Mouse (Mus musculus): ENCODE measurements around the gene Matk. TPM values are rescaled to one million over a fixed set of nuclear protein-coding genes. Genes with fewer than 3 reads are reported as not detected.

Gene Matk
- polyA plus RNA-seq, 1 experiment = 1.2 TPM

GRCm38 (mm10) chr10:81292554-81293333 is 40.0 kb downstream of the Matk start, which contains the start of gene Pip5k1c:
TSS of gene Pip5k1c (plus strand) at chr10:81292963.
- Histone ChIP-seq H3K4me1 (ENCODE audit: control insufficient read depth, insufficient read depth, low read length) (peaks cover 5% of the 10 kb centered on the region; the same call in 1 of the 2 replicates), H3K4me3 (ENCODE audit: insufficient read depth, low read length) (peak within 1 kb of the TSS; percentile 62), H3K27ac (ENCODE audit: insufficient read depth, low read length) (no peak within 1 kb of the TSS)
- TF ChIP-seq CTCF (IDR thresholded peaks at IDR 0.05; ENCODE audit: borderline replicate concordance, insufficient read depth, low read length) = peak; percentile 89
- TF ChIP-seq POLR2A (IDR thresholded peaks at IDR 0.05; ENCODE audit: low read depth, low read length) = peak; percentile 84

DNA sequence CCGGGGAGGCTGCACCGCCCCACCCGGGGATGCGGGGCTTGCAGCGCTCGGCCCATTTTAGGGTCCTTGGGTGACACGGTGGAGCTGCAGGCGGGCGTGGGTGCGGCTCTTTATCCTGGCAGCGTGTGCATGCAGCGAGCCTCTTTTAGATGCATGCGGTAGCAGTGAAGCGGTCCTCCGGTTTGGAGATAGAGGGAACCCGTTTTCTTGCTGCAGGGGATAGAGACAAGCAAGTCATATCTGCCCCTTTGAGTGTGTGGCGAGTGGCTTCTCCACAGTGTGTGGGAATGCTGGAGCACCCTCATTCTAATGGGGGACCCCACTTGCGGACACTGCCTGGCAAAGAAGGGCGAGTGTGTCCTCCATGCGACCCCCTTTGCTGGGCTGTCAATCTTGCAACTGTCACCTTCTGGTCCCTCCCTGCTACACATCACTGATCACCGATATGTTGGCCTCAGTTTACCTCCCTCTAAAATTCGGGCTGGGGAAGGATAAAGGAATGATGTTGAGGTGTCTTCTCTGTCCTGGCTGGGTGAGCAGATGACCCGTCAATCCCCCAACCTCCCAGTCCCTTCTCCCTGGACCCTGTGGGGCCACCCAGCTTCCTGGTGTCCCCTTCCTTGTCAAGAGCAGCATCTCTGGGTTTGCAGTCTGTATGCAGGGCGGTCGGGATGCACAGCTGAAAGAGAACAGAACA is 40.7 kb downstream of the Matk start:
- Histone ChIP-seq H3K27ac (ENCODE audit: insufficient read depth, low read length) (no peak overlapping the region), H3K4me3 (ENCODE audit: insufficient read depth, low read length) (peak overlapping the region; percentile 62), H3K4me1 (ENCODE audit: control insufficient read depth, insufficient read depth, low read length) (peaks cover 5% of the 10 kb centered on the region; the same call in 1 of the 2 replicates)
- TF ChIP-seq POLR2A (IDR thresholded peaks at IDR 0.05; ENCODE audit: low read depth, low read length) (no peak), CTCF (IDR thresholded peaks at IDR 0.05; ENCODE audit: borderline replicate concordance, insufficient read depth, low read length) (no peak)

DNA sequence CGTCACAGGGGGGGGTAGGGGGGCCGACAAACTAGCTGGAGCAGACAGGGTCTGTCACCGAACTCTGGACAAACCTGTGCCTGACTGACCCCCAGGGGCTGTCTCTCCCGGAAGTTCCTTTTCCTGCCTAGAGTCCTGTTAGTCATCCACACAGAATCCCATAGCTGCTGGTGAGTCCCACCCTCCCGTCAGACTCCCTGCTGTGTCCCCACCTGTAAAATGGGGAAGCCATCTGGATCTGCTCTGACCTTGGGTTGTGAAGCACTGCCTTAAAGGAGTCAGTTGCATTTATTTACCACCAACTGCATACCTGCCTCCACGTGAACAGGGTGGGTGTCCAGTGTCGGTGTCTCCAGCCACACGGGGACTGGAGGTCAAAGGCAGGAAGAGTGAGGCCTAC is 41.7 kb downstream of the Matk start:
- no peak for TF ChIP-seq CTCF (IDR thresholded peaks at IDR 0.05; ENCODE audit: borderline replicate concordance, insufficient read depth, low read length)
- no peak for TF ChIP-seq POLR2A (IDR thresholded peaks at IDR 0.05; ENCODE audit: low read depth, low read length)
- Histone ChIP-seq H3K4me1 (ENCODE audit: control insufficient read depth, insufficient read depth, low read length) (peaks cover 5% of the 10 kb centered on the region; the same call in 1 of the 2 replicates), H3K27ac (ENCODE audit: insufficient read depth, low read length) (no peak overlapping the region), H3K4me3 (ENCODE audit: insufficient read depth, low read length) (peak overlapping the region; percentile 62)

DNA sequence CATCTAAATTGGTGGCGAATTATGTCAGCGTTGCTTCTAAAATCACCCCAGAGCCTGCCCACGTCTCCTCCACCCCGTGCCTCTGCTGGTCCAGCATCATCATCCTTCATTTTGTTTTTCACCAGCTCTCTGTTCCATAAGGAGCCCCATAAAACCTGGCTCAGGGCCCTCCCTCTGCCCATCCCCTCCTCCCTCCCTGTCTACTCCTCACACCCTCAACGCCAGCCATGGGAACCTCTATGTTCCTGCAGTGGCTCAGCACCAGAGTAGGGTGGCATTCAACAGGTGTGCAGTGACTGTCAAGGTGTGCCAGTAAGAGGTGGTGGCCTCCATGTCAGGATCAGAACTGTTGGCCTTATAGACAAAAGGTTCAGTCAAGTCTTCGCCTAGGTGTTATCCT is 42.5 kb downstream of the Matk start:
- Histone ChIP-seq H3K4me1 (ENCODE audit: control insufficient read depth, insufficient read depth, low read length) (peaks cover 5% of the 10 kb centered on the region; the same call in 1 of the 2 replicates), H3K4me3 (ENCODE audit: insufficient read depth, low read length) (no peak overlapping the region), H3K27ac (ENCODE audit: insufficient read depth, low read length) (no peak overlapping the region)

DNA sequence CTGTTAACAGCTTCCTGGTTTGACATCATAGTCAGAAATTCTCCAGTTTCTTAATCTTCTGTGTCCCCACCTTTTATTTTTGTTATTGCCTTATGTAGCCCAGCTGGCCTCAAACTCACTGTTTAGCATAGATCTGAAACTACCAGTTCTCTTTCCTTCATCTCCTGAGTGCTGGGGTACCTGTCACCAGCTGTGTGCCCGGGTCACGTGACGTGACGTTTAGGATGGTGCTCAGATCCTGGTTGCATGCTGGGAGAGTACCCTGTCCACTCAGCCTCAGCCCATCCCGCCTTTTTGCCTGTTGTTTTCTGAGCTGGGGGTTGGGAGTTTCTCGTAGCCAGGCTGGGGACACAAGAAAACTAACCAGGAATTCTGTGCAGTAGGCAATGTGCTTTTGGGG is 44.5 kb downstream of the Matk start:
- Histone ChIP-seq H3K4me1 (ENCODE audit: control insufficient read depth, insufficient read depth, low read length) (peaks cover 5% of the 10 kb centered on the region; the same call in 1 of the 2 replicates), H3K27ac (ENCODE audit: insufficient read depth, low read length) (no peak overlapping the region)

More for the DNA sequence above, 42.5 kb downstream of the Matk start:
- TF ChIP-seq POLR2A (IDR thresholded peaks at IDR 0.05; ENCODE audit: low read depth, low read length) (no peak), CTCF (IDR thresholded peaks at IDR 0.05; ENCODE audit: borderline replicate concordance, insufficient read depth, low read length) (no peak)

DNA sequence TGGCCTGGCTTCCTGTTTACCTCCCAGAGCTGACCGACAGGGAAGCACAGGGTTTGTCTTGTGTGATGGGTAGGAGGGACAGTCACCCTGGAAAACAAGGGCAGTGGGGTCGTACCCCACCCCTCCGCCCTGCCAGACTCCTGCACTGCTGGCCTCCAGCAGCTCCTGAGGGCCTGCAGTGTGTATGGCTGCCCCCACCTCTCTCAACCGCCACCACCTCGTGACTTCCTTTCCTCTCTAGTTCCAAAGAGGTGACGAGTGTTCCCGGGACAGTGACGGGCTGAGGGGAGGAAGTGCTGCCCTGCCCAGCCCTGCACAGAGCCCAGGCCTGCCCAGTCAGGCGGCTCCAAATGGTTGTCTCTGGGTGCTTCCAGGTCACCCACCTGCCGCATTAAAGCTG is 45.1 kb downstream of the Matk start:
- TF ChIP-seq POLR2A (IDR thresholded peaks at IDR 0.05; ENCODE audit: low read depth, low read length) (no peak), CTCF (IDR thresholded peaks at IDR 0.05; ENCODE audit: borderline replicate concordance, insufficient read depth, low read length) (no peak)
- Histone ChIP-seq H3K27ac (ENCODE audit: insufficient read depth, low read length) (no peak overlapping the region), H3K4me3 (ENCODE audit: insufficient read depth, low read length) (no peak overlapping the region), H3K4me1 (ENCODE audit: control insufficient read depth, insufficient read depth, low read length) (peaks cover 8% of the 10 kb centered on the region; the same call in 1 of the 2 replicates)

More for the DNA sequence above, 44.5 kb downstream of the Matk start:
- no peak overlapping the region for H3K4me3 ChIP-seq (ENCODE audit: insufficient read depth, low read length)
- TF ChIP-seq POLR2A (IDR thresholded peaks at IDR 0.05; ENCODE audit: low read depth, low read length) = no peak
- no peak for TF ChIP-seq CTCF (IDR thresholded peaks at IDR 0.05; ENCODE audit: borderline replicate concordance, insufficient read depth, low read length)

DNA sequence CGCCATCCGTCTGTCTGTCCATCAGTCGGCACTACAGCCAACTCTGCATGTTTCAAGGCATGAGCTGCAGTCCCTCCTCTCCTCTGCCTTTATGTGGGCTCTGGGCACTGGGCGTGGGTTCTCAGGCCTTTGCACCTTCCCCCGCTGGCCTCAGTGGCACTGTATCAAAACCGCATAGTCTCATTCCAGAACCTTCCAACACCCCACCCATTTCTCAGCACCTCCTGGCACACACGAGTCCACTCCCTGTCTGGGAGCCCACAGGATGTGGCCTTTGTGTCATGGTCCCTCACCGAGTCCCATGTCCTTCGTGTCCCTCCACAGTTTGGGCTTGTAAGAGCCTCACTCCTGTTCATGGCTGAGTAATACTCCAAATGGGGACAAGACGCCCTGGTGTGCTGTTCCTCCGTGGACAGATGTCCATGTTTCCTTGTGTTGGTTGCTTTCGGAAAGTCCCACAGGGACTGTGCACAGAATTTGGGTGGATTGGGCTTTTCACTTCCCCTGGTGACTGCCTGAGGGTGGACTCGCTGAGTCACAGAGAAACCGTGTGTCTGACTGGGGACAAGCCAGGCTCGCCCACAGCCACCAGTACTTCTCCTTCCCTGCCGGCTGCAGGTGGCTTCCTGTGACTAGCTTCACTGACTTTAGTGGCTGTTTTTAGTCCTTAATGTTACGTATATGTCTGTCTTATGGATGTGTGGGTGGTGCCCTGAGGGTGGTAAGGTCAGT is 45.8 kb downstream of the Matk start:
- no peak overlapping the region for H3K4me3 ChIP-seq (ENCODE audit: insufficient read depth, low read length)
- TF ChIP-seq CTCF (IDR thresholded peaks at IDR 0.05; ENCODE audit: borderline replicate concordance, insufficient read depth, low read length) (no peak), POLR2A (IDR thresholded peaks at IDR 0.05; ENCODE audit: low read depth, low read length) (no peak)
- H3K4me1 ChIP-seq (ENCODE audit: control insufficient read depth, insufficient read depth, low read length) = peaks cover 8% of the 10 kb centered on the region; the same call in 1 of the 2 replicates
- no peak overlapping the region for H3K27ac ChIP-seq (ENCODE audit: insufficient read depth, low read length)

DNA sequence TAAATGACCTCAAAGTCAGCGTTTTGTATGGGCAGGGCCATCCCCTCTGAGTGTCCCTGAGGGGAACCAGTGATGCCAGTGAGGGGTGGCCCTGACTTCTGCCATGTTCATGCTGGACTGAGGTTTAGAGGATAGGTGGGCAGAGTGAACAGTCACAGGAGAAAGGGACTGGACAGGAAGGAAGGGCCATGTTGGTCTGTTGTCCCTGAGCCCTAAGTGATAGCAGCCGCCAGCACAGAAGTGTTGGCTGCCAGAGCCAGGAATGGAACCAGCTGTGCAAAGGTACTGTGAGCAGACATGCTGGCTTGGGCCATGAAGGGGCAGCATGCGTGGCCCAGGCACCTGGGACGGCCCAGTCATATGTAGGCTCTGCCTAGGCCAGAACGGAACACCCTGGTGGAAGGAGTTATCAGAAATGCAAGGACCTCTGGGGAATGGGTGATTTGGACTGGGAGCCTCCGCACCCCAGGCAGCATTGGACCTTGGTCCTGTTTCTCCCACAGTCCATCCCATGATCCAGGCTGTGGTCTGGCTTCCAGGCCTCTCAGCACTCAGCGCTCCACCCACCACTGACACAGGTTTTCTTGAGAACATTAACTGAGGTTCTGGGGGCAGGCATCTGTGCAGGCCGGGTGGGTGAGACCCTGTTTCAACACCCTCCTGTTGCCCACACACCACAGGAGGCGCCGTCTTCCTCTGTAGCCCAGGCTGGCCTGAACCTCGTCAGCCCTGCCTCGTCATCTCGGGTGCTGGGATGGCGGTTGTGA is 47.0 kb downstream of the Matk start:
- H3K27ac ChIP-seq (ENCODE audit: insufficient read depth, low read length) = no peak overlapping the region
- peaks cover 5% of the 10 kb centered on the region; the same call in 1 of the 2 replicates for H3K4me1 ChIP-seq (ENCODE audit: control insufficient read depth, insufficient read depth, low read length)
- no peak overlapping the region for H3K4me3 ChIP-seq (ENCODE audit: insufficient read depth, low read length)
- TF ChIP-seq CTCF (IDR thresholded peaks at IDR 0.05; ENCODE audit: borderline replicate concordance, insufficient read depth, low read length) (no peak), POLR2A (IDR thresholded peaks at IDR 0.05; ENCODE audit: low read depth, low read length) (no peak)

Data from embryonic fibroblast, embryonic 13.5 days (primary cell).